Mouse (Mus musculus) fibroblast of lung, adult 2 months (primary cell): ENCODE data around the gene Negr1.

Experiments
- DNase-seq: peaks from one replicate; pipeline ENCODE4 v3.0.0-alpha.2; 2011; ENCODE audit warnings: low read depth

Gene Negr1

DNA sequence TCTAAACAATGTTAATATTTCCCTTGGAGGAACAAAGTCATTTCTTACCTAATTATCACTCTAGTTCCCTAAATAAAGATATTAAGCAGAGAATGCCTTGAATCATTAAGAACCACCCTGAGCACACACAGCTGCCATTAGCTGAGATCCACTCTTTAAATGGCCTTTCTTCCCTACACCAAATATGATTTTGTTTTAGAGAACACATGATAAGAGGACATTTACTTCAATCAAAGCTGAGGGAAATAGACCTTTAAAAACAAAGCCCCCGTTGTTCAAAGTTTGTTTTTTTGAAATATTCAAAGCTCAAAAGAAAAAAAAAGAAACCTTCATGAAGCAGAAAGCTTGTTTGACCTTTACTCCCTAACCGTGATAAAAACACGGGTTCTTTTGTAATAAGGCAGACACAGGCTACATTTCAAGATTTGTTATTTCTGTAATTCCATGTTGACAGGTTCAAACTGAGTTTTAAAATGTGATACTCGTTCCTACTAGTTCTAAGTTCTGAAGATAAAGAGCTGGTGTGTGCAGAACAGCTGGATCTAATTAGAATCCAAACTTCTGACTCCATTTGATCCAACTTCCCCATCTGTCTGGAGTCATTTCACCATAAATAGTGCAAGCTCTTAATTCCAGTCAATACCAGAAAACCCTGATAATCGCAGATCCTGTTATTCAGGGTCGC, 544.1 kb downstream of the Negr1 start:
- peak; percentile 80 for DNase-seq

DNA sequence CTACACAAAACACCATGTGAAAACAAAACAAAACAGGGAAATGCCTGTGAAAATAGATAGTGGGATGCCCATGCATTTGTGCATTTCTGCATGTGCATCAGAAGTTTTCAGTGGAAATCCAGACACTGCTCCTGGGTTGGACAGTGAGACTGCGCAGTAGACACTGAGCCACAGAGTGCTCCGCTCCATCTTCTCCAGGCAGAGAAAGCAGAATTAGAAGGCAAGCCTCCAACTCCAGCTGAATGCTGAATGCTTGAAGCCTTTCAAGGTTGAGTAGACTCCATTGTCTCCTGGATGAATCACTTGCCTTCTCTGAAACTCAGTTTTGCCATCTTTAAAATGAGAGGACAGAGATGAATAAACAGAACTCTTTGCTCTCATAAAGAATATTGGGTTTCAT, 546.6 kb downstream of the Negr1 start:
- DNase-seq: no peak

DNA sequence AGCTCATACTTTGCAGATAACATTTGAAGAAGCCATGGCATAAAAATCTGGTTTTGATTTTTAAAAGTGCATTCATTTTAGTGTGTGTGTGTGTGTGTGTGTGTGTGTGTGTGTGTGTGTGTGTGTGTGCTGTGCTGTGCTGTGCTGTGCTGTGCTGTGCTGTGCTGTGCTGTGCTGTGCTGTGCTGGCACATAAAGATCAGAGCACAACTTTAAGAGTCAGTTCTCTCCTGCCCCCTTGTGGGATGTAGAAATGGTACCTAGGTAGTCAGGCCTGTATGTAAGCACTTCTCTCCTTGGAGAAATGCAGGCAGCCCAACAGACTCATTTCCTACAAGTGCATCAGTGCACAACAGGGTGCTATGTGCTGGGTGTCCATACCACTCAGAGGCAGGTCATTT, 547.7 kb downstream of the Negr1 start:
- no peak for DNase-seq

DNA sequence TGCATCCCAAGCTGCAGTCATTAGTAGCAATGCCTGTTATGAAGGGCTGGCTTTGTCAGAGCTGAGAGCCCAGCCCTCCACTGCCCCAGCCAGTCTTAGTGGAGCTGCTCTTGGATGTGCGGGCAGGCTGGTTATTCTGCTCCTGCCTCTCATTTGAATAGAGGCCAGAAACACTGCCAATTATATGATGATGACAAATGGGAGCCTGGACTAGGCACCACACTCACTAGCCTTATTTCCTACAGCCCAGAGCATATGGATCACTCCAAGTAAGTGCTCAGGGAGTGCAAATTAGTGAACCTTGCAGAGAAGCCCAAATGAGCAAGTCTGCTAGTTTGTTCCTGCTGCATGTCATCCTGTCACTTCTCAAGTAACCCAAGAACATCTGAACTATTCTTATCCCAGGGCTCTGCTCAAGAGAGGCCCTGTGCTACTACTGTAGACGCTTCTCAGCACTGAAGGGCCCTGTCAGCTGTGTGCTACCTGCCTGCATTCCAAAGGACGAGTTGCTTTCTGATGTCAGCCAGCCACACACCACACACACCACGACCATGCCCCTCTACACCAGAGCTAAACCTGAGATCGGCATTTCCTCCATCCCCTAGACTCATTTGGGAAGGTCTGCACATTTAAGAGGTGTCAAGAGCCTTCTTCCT, 553.6 kb downstream of the Negr1 start:
- no peak for DNase-seq

DNA sequence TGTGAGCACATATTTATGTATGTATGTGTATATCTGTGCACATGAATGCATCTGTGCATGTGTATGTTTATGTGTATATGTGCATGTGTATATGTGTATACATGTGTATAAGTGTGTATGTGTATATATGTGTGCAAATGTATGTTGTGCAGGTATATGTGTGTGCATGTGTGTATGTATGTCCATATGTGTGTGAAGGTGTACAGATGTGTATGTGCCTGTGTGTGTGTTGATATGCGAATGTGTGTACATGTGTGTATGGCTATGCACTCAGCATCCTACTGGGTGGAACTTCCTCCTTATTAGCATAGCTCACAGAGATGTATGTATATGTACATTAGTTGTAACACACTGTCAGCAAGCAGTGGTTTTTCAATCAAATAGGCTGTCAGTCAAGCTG, 554.4 kb downstream of the Negr1 start:
- DNase-seq: no peak

DNA sequence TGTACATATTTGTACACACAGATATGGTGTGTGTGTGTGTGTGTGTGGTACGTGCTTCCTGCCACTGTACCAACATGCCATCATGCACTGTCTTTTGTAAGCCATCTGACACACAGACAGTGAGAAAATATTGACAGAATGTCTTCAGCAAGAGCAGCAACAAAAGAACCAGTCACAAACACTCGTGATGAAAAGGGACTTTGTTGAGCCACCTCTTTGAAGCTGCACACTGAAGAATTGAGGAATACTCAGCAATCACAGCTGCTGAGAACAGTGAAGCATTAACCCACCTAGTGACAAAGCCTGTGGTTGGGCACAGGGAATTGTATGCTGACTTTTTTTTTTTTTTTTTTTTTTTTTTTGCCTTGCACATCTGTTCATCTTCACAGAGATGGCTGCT, 558.3 kb downstream of the Negr1 start:
- no peak for DNase-seq

DNA sequence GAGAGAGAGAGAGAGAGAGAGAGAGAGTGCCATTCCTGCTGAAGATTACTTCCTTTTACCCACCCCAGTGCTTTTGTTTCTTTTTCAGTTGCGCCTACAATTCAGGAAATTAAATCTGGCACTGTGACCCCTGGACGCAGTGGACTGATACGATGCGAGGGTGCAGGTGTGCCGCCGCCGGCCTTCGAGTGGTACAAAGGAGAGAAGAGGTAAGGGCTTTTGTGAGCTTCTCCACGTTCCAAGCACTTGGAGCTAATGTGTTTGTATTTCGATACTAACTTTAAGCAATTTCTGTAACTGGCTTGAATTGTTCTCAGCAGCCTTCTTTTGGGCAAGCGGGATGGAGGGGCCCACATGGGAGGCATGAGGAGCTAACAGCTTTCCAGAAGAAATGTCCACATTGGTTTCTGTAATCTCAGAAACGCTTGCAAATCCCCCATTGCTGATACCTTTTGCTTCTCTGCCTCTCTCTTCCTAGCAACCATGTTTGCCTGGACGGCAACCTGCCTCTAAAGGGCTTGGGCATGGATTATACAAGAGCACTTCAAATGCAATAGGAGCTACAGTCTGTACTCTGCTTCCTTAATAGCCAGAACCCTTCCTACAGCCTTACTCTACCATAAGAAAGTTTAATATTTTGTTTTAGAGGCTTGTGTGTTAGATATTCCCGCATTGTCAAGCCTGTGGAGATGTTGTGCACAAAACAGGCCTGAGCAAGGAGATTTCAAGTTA, 584.7 kb downstream of the Negr1 start:
- DNase-seq: no peak

DNA sequence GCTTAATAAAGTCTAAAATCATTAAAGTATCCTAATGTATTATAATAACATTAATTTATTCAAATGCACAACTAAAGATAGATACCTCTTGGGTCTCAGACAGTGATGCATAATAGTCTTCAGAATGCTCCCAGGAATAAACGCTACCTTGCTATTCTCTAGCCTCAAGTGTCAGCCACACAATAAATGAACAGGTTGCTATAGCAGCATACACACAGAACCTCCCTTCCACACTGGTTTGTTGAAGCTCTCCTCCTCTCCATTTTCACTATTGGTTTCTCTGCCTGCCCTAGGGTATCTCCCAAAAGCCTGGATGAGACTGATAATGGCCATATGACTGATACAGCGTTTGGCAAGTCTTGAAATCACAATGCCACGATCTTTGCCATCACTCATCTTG, 593.3 kb downstream of the Negr1 start:
- no peak for DNase-seq

DNA sequence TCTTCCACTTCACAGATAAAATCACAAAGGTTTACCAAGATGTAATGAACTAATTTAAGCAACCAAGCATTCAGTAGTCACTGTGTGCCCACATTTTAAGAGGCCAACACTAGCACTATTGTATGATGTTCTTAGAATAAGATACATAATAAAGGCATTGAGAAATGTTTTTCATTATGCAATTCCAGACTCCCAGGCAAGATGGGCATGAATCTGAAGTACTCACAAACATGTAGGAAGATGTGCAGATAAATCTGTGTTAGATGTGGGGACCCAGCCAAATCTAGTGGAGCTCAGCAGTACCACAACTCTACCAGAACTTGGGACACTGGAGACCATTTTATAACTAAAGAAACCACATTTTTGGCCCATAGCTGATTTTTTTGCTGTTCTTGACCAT, 593.9 kb downstream of the Negr1 start:
- no peak for DNase-seq

DNA sequence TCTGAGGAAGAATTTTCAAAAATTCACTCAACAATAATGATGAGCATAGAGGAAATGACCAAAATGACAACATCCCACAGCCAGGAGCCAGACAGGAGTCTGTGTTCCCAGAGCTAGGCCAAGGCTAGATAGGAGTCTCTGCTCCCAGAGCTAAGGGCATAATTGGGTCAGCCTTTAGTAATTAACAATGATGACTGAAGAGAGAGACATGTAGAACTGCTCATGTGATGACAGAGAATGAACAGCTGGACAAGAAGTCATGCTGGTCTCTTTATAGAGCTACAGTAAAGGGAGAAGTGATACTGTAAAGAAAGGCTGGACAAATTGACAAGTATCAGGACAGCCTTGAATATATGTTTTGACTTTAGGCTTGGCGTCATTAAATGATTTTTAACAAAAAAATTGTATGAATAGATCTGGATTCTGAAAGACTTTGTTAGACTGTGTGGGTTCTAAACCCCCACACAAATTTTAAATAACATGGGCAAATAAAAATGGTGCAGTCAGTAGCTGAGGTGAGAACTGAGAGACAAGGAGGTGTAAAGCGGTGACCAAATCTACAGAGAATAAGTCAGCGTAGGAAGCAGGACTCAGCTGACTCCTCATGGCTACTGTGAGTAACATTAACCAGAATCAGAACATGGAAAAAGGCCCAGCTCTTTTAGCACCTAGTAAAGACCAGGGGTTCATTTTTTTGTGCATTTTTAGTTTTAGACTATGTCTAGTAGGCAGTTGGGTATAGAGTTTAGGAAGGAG, 603.4 kb downstream of the Negr1 start:
- DNase-seq: no peak

DNA sequence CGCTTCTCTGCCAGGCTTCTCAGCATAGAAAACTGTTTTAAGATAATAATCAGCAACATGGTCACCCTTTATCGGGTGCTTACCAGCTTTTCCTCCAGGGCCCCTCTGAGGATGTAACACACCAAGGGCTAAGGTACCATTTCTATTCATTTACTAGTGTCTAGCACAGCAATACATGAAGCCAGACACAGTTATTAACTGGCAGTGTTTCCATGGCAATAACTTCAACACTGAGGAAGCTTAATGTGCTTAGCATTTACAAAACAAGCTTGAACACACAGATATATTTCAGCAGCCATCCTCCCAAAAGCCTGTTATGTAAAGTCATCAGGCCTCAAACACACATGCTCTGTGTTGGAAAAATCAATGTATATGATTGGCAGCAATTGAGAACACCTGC, 620.4 kb downstream of the Negr1 start:
- DNase-seq: no peak

DNA sequence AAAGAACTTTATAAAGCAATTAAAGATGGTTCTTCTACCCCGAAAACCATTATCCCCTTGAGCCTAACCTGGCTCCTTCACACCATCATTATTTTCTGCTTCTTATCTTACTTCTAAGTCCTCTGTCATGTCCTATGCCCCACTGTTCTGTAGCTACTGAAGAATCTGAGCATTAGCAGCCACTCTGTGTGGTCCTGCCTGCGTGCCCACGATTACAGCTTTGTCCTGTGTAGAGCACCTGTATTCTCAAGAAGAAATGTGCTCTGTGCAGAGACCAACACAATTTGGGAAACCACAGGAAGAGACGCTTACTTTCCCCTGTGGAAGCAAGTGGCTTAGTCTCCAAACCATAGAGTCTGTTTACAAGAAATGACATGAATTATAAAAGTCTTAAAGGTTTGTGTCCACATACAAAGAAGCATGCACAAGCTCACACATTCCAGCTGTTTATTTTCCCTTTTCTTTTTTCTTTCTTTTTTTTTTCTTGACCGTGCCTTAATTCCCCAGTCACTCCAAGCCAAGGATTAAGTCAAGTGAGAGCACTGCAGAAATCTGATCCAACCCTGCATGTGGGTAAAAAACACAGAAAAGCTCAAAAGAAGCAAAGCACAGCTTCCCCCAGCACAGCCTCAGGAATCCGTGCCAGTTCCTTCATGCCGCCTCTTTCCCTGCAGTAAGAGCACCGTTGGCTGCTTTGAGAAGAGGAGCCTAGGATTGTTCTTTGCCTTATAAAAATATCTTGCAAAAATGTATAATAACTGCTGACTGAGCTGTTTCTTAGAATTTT, 627.5 kb downstream of the Negr1 start:
- peak; percentile 23 for DNase-seq

DNA sequence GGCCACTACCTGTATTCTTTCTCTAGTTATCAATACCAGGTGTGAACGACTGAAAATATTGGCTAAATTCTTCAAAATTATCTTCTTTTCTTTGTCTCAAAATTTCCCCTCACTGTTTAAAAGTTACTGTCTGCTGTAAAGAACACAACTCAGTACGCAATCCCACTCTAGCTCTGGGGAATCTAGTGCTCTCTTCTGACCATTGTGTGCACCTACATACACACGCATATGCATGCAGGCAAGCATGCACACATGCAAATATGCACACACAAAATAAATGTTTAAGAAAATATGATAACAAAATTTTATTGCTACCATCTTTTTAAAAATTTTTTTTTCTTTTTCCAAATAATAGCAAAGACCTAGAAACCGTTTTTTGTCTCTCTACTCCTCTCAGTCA, 628.2 kb downstream of the Negr1 start:
- DNase-seq: no peak

DNA sequence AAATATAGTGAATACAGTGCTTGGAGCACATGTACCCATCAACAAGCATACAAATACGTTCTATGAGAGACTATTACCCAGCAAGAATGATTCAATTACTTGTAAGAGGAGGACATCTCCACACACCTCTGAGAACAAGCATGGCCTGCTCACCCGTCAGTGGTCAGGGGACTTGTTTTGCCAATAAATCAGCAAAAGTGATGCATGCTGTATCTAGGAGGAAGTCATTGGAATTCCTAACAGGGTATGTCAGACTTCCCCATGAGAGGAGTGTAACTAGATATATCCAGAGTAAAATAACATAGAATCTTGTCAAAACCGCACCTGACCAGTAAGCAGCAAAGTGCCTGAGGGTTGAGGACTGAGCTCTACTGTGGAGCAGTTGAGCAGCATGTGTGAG, 629.0 kb downstream of the Negr1 start:
- DNase-seq: no peak

DNA sequence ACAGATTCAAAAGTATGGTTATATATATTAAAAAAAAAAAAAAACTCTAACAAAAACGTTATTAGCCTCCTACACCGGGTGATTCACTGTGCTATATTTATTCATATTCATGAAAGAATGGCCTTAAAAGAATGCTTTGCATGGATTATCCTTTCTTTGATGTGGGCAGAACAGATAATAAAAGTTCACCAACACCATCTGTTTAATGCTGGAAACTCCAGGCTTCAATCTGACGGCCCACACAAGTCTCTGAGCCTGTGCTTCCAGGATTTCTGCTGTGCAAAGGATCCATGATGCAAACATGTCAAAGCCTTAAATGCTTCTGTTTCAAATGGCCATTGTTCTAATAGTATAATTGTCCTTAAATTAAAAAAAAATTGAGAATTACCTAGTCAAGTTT, 630.4 kb downstream of the Negr1 start:
- DNase-seq: no peak

DNA sequence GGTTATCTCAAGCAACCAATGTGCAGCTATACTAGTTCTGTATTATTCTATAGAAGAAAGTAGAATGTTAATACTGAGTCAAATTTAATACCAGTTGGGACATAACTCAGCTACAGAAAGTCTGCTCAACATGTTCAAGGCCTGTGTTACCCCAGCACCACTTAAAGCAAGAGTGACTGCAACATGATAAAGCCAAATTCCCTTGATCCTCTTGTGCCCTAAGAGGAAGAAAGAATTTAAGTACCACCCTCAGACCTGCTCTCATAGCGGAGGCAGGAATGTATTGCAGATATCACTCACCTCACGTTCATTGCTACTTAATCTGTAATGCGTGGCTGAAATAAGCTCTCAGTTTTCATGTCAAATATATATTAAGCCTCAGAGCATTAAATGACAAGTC, 631.5 kb downstream of the Negr1 start:
- no peak for DNase-seq

DNA sequence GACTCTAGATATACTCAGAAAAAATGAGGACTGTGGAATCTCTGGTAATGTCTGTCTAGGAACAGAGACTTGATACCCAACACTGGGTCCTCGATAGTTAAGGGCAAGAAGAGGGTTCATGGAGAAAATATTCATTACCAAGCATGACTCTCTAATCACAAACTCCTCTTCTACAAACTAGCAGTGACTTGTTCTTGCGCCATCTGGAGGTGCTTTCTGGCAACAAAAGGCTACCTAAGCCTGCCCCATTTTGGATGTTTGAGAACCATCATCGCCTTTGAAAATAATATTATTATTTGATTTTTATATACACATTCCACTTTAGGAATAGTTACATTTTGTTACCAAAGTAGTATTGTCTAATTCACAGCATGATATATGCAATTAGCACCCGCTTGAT, 637.1 kb downstream of the Negr1 start:
- DNase-seq: no peak

DNA sequence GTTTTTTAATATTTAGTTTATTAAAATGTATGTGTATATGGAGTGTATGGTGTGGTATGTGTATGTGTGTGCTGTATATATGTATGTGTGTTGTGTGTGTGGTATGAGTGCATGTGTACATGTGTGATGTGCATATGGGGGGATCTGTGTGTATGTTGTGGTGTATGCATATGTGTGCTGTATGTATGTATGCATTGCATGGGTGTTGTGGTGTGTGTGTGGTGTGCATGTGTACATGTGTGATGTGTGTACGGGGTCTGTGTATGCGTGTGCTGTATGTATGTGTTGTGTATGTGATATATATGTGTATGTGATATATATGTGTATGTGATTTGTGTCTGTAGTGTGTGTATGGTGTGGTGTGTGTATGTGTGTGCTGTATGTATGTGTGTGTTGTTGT, 640.1 kb downstream of the Negr1 start:
- no peak for DNase-seq

DNA sequence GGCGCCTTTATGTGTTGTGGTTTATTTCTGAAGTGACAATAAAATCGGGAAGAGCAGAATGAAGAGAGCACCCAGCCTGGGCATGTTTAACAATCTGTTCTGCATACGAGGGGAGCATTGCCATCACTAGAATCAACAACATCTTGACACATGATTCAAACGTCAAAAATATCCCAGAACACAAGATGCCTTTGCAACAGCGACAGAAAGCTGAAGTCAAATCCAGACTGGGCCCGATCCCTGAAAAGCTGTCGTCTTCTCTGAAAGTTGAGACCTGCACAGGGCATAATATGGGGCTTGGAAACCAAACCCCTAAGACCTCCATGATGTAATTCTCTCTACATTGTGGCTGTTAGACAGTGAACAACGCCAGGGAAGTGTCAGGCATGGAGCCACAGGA, 642.0 kb downstream of the Negr1 start:
- no peak for DNase-seq

DNA sequence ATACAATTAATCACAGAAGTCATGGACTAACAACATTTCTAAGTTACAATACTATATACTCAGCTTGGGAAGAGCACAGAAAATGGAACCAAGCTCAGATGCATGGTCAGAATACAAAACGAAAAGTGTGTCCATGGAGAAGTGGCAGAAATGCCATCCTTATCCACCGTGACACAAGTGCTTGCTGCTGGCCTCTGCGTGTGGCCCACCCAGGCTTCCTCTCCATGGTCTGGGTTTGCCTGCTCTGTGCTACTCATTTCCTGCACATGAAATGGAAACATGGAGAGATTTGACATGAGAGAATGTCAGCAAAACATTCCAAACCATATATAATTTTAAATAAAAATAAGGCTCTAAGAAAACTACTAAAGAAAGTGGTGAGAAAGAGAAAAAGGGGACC, 645.2 kb downstream of the Negr1 start:
- no peak for DNase-seq

DNA sequence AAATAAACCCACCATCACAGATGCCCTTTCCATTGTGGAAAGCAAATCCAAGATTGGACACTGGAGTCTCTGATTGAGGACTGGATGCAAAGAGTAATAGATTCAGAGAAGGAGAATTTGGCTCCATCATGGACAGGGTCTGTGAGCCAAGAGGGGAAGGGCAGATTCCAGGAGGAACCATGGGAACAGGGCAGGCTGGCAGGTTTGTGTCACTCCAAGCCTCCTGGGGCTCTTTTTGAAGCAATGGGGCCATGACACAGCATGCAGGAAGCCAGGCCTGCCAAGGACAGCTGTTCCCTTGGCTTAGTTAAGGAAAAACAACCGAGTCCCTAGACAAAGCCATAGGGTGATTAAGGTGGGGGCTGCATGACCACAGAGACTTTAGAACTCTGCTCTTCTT, 647.4 kb downstream of the Negr1 start:
- no peak for DNase-seq

DNA sequence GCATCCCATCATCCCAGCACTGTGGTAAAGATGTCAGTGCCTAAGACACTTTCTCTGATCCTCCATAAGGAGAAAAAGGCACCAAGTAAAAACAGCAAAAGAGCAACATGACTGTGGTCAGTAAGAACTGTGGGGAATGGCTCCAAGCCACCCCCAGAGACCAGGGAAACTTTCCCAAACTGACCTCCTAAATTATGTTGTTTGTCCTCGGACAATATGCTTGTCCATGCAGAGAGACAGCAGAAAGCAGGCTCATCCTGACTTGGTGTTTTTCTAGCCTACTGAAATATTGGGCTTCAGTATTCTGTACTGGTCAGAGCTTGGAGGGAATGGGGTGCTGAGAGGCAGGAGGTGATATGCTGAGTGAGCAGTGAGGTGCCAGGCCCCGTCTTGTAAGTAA, 647.8 kb downstream of the Negr1 start:
- DNase-seq: no peak
